Mouse (Mus musculus) left cerebral cortex, postnatal 36 days (tissue): ENCODE results near the gene Vapa. TPM values are rescaled to one million over a fixed set of nuclear protein-coding genes. Genes with fewer than 3 reads are reported as not detected.
"Not testable (repeated sequence)": the region's sequence is repeated elsewhere in the genome, so short reads cannot be mapped to it uniquely, and the experiment has no call there.

Source experiments
- DNase-seq, 2 experiments: peaks; one replicate each; pipeline ENCODE4 v3.0.0; 2021 to 2022; ENCODE audit warnings: low spot score in 2 of 2, mixed read lengths in 1 of 2
- intact Hi-C: fragments of 180-260 bp; cut with DNase I; formaldehyde crosslinking; loops from one replicate; pipeline ENCODE4 v1.15.1; 2025
- total RNA-seq, 2 experiments: library from RNA; stranded (reverse); gene quantifications; 2 replicates each; pipeline ENCODE4 v1.2.3; 2021

The Vapa gene
- total RNA-seq, 2 experiments from 2014 or later = 157 to 164 TPM

DNA sequence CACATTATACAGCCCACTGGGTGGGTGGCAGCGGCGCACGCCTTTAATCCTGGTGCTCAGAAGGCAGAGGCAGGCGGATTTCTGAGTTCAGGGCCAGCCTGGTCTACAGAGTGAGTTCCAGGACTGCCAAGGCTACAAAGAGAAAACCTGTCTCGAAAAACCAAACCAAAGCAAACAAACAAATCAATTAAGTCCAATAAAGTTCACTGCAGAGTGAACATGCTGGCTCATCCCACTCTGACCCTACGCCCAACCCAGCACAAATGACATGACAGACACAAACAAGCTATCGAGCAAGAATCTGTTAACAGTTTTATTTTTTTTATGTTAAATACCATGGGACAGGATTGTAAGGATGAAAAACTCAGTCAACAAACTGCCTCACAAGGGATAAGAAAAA, 33.6 kb downstream of the Vapa start:
- intact Hi-C loops = no loop called here
- no peak for DNase-seq

DNA sequence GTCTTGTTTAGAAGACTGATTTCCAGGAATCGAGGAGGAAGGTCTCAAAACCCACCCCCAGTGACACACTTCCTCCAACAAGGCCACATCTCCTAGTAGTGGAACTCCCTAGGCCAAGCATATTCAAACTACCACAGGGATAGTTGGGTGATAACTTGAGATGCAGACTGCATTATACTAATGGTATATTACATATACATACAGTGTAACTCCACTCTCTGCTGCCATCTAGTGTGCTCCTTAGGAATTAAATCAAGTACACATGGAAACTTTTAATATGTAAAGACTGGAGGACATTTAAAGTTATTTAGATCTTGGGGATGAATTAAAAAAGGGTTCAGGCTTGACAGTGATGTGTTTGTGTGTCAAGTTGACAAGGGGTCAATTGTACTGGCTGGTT, 38.0 kb downstream of the Vapa start:
- no peak for DNase-seq
- intact Hi-C loops = no loop called here

DNA sequence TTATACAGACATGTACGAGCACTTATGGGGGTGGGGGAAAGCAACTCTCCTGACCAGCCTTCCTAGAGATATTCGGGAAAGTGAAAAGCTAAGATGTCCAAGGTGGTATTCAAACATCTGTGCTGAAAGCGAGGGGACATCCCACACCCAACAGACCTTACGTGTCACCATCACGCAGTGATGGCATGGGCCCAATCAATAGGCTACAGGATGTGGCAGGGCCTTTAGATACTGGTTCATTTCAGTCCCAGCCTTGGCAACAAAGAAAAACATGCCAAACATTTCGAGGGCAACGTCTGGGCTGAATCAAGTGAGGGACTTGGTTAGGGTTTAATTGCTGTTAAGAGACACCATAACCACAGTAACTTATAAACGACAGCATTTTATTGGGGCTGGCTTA, 38.5 kb downstream of the Vapa start:
- DNase-seq = no peak
- intact Hi-C loops = no loop called here

DNA sequence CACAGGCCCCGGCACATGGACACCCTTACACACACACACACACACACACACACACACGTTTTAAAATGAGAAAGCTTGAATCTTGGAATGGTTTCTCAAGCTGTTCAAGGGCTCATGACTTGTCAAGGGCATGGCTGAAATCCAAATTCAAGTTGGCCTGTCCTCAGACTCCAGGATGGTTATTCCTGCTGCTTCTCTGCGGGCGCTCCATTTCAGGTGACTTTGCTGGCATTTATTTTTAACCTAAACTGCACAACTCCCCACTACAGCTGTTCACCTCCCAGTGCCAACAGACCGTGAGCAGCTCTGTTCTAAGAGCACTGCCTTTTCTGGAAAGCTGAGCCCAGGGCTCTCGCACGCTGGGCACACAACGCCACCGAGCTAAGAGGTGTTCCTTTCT, 41.5 kb downstream of the Vapa start:
- peak in 1 of 2 experiments; percentile 24 for DNase-seq

DNA sequence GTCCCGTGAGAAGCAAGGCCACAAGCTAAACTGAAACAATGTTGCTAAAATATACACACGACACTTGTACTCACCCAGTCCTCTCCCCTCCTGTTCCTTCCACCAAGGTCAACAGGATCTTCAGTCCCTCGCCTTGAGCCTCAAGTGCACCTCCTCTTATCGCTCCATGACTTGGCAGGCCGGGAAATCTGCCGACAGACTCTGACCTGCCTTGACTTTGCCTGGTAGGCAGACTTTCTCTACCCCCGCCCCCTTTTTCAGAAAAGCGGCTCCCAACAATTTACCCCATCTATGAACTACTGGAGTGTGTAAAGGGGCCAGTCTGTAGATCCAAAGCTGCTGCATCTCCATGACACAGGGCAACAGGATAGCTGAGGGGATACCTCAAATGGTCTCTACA, 41.9 kb downstream of the Vapa start:
- no peak for DNase-seq
- intact Hi-C loops = no loop called here

More for the DNA sequence above, 41.5 kb downstream of the Vapa start:
- intact Hi-C loops = no loop called here

DNA sequence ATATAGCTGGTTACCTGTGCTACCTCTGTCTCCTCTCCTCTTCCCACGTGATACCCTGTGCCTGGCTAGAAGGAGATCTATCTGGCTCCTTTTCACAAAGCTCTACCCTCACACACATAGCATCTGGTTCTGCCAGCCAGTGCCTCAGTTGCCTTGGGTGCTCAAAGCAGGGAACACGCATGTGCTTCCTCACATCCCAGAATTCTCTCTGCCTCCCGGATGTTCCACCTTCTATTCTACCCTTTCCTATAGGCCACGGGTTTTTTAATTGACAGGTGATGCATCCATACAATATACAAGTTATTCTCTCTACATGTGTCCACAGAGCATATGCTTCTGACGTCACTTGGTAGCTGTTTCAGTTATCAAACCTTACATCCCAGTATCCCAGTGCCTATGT, 49.2 kb downstream of the Vapa start:
- intact Hi-C loops = loop anchor here (5.0 kb wide), 1 partner anchor 962 kb away; the partner anchor contains the start of gene Man2a1
- DNase-seq = no peak

DNA sequence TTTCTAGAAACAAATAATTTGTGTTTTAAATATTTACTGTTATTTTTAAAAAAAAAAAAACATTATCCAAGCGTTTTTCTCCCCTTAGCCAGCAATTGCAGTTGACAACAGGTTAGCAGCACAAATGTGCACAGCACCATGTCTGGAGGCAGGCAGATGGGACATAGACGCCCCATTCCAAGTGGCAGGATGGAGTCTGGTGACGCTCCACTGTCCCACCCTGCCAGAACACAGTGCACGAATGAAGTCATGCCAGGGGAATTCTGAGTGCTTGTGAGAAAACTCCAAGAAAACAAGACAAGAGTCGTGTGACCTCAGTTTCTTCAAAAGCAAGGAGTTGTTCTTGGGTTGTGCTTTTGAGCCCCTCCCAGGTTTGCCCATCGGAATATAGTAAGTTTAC, 50.0 kb downstream of the Vapa start:
- DNase-seq = no peak
- intact Hi-C loops = loop anchor here (5.0 kb wide), 1 partner anchor 961 kb away; the partner anchor contains the start of gene Man2a1

DNA sequence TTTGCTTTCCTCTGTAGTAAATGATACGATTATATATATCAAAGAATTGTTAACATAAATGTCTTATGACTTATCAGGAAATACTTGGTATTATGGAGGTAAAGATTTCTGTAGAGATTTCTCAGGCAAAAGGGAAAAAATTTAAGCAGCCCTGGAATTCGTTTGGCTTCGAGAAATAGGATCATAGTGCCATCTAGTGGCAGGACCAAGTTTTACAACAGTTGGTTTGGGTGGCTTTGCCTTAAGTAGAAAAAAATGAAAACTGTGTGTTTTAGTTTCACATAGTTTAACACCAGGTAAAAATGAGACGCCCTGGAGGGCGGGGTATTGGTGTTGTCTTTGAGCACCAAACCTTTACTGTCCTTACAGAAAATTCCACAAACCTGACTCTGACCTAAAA, 50.6 kb downstream of the Vapa start:
- peak; percentile 49 to 59 for DNase-seq
- intact Hi-C loops = loop anchor here (5.0 kb wide), 1 partner anchor 960 kb away; the partner anchor contains the start of gene Man2a1

DNA sequence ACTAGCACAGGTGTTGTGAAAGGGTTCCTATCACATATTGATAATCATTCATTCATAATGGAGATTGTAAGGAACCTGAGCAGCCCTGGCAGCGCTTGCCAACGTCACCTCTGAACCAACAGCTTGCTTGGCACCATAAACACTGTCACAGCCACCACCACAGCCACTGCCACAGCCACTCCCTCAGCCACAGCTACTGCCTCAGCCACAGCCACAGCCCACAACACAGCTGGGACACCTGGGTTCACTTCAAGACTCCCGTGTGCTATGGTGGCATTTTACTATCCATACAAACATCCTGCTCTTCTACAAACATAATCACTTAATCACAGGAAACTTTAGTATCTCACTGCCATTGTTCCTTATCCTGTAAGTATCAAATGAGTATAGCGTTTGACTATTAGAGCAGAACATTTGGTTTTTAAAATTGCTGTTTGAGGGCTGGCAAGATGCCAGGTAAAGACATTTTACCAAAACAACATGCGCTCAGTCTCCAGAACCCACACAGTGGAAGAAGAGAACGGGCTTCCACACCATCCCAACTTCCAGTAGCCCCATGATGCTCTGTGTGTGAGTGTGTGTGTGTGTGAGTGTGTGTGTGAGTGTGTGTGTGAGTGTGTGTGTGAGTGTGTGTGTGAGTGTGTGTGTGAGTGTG, 51.9 kb downstream of the Vapa start:
- DNase-seq = no peak
- intact Hi-C loops = loop anchor here (5.0 kb wide), 1 partner anchor 959 kb away; the partner anchor contains the start of gene Man2a1

DNA sequence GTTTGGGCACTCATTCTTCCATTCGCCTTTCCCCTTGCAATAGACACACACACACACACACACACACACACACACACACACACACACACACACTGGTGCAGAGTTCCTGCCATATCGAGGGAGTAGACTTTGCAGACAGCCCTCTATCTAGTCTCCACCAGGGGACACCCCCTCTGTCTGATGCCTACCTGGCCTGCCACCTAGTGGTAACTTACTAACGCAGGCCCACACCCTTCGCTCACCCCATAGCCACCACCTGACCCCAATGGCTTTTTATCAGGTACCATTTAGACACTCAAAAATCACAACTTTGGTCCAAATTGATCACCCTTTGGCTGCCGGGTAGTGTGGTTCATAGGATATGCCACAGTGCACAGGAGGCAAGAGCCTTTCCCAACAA, 54.1 kb downstream of the Vapa start:
- intact Hi-C loops = loop anchor here (10.0 kb wide), 1 partner anchor 1984 kb away; no protein-coding TSS in a partner anchor
- DNase-seq = no peak

DNA sequence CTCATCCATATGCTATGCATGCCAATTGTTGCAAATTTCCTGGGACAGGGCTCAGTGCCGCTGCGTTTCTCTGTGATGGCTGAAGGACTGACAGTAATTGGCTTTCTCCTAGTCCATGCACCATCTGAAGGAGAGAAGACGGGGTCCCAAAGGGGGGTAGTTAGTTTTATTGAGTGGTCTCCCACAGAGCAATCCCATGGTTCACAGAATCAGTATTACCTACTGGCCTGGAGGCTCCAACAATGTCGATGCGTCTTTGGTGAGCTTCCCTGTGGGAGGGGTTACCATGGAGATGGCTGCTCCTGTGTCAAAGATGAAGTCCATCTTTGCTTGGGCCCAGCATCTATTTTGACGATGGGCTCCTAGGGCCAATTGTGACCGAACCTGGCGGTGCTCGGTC, 54.6 kb downstream of the Vapa start:
- no peak for DNase-seq
- intact Hi-C loops = loop anchor here (10.0 kb wide), 1 partner anchor 1984 kb away; no protein-coding TSS in a partner anchor

DNA sequence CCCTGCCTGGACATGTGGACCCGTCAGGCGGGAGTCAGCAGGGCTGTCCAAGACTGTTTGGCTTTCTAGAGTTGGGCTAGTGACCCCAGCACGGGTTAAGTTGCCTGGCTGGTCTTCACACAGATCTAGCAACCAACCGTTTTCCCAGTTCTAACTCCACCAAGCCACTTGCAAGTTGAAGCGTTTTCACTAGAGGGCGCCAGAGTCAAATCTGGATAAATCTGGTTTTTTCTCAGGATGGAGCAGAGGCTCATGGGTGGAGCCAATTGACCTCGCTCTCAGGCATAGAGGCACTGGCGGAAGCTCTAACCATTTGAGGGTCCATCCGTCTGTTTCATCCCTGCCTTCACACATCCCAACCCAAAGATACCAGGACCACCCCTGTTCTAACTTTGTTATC, 55.1 kb downstream of the Vapa start:
- DNase-seq = no peak
- intact Hi-C loops = loop anchor here (10.0 kb wide), 1 partner anchor 1983 kb away; no protein-coding TSS in a partner anchor

DNA sequence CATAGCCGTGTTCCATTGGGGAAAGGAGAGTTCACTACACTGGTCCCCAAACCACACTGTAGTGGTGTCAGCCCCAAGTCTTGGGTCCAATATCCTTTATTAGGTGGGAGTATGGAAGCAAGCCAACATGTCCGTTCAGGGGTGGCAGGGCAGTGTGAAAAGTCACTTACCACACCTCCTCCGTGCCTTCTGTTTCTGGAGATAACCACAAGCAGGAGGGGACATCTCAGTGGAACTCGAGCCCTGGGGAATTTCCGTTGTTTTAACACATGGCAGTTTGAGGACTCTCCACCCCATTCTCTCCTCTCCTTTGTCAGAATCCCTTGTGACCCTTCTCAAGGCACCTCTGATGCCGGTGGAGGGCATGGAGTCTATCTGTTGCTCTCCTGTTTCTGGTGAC, 56.1 kb downstream of the Vapa start:
- intact Hi-C loops = loop anchor here (10.0 kb wide), 1 partner anchor 1982 kb away; no protein-coding TSS in a partner anchor
- DNase-seq = no peak

DNA sequence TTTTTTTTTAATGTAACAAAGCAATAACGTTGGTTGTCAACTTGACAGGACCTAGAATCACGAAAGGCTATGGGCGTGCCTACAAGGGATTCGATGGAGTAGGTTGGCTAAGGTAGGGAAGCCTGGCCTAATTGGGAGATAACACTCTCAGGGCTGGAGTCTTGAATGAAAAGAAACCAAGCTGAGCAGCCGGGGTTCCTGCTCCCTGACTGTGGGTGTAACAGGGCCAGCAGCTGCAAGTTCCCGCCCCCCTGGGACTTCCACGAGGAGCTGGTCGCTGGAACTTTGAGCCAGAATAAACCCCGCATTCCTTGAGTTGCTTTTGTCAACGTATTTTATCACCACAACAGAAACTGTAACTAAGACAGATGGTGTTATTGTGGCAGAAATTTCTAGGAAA, 56.6 kb downstream of the Vapa start:
- intact Hi-C loops = loop anchor here (10.0 kb wide), 1 partner anchor 1982 kb away; no protein-coding TSS in a partner anchor
- DNase-seq = no peak

DNA sequence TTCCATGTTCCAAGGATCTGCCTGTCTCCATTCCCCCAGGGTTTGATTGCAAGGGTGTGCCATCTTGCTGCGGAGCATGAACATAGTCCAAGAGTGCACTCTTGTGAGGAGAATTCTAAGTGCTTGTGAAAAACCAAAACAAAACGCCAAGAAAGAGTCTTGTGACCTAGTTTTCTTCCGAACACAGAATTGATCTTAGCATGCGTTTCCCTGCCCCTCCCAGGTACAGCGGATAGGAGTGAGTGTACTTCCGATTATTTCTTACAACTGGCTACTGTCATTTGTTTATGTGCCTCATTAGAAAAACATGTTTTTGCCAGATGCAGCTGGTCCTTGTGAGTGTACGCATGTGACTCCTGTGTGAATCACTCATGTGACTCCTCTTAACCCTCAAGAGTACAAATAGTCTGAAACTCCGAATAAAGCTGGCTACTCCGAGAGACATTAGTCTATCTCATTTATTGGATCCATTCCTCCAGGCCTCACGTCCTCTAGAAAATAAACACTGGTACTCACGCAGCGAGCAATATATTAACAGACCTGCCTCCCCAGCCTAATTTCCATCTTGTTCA, 60.8 kb downstream of the Vapa start:
- intact Hi-C loops = loop anchor here (10.0 kb wide), 1 partner anchor 1978 kb away; no protein-coding TSS in a partner anchor
- DNase-seq = no peak

DNA sequence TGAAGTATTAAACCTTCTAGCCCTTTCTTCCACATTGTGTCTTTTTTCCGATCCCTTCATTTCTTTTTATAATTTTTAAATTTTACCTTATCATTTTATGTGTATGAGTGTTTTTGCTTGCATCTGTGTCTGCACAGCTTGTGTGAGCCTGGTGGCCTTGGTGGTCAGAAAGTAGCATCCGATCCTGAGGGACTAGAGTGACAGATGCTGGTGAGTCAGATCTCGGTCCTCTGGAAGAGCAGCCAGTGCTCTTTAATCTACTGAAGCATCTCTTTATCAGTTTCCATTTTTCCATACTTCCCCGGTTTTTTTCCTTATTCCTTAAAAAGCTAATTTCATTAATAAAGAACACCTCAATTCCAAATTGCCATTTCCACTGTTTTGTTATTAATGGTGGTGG, 63.0 kb downstream of the Vapa start:
- intact Hi-C loops = loop anchor here (10.0 kb wide), 1 partner anchor 1976 kb away; no protein-coding TSS in a partner anchor
- DNase-seq = no peak

DNA sequence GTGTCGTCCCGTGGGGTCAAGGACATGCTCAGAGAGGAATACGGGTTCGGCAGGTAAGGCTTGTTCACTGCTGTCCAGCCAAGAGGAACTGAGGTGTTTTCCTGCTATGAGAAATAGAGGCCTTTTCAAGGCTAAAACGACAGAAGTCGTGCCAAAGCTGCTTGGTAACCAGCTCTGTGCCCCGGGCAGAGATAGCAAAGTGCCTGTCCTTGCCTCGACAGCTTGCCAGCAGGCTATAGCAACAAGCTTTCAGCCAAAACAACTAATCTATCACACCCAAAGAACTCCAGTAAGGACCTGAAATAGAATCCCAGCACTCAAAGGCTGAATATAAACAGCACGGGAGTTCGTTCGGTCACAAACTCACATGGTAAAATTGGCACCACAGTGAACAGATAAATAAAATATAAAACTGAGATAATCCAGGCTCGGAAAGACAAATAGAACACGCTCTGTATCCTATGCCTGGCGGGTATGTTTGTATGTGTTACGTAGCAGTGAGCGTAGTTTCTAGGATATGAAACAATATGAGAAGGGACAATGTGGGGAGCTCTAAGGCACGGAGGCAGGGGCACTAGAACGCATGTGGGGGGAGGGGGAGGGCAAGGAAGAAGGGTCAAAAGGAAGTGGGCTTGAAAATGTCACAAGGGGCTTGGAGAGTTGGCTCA, 64.5 kb downstream of the Vapa start:
- intact Hi-C loops = no loop called here
- DNase-seq = no peak

DNA sequence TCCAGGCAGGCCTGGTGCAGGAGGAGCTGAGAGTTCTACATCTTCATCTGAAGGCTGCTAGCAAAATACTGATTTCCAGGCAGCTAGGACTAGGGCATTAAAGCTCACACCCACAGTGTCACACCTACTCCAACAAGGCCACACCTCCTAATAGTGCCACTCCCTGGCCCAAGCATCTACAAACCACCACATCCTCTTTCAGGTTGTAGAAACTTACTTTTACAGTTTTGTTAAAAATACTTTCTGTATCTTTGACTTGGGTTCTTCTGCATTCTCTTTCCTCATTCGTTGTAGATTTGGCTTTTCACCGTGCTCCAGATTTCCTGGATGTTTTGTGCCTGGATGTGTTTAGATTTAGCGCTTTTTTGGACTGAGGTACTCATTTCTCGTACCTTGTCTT, 67.1 kb downstream of the Vapa start:
- DNase-seq, intact Hi-C loops: not testable (repeated sequence)

DNA sequence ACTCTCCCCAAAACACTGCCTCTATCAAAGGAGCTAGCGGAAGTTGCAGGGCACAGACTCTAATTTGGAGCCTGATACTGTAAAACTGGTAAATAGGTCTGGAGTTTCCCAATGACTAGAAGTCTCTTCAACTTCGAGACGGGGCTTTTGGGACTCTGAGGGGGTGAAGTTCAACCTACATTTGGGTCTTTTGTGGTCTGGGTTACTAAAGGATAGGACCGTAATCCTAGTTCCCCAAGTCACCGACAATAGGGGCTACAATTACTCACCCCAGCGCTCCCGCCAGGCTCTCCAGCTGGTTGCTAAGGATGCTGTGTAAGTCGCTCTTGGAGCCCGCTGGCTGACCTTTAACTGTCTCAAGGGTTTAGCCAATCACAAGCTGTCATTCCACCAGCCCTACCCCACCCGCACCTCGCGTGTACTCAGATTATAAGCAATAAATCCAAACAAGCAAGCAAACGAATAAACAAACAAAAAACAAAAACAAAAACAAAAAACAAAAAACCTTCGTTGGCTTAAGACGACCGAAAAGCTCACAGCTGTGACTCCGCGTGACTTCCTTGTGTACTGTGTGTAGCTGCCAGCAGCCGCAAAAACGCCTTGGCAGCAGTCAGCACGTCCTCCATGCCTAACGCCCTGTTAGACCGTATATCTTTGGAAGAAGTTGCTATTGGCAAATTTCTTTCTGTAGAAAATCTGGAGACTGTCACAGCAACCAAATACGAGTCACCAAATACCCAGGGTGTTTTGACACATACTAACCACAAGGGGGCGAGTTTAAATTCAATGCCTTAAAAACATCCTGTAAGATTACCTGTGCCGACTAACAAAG, 72.7 kb downstream of the Vapa start, which contains the start of gene Tmem232:
TSS of gene Tmem232 (minus strand) at position 342 of the 832 bp plus-strand sequence.
- intact Hi-C loops = no loop called here
- peak in 1 of 2 experiments; percentile 26 for DNase-seq
